Mouse (Mus musculus): ENCODE results near the gene Asic1. TPM values are rescaled to one million over a fixed set of nuclear protein-coding genes. Genes with fewer than 3 reads are reported as not detected.
A peak's percentile ranks its signal among the peaks of the same experiment; 100 is the strongest.

Gene Asic1
- 0.53 and 0.57 TPM in 2 replicates for polyA plus RNA-seq (2015; fragmentation: Nextera tagmentation; extraction: Ambion mirVana)

DNA sequence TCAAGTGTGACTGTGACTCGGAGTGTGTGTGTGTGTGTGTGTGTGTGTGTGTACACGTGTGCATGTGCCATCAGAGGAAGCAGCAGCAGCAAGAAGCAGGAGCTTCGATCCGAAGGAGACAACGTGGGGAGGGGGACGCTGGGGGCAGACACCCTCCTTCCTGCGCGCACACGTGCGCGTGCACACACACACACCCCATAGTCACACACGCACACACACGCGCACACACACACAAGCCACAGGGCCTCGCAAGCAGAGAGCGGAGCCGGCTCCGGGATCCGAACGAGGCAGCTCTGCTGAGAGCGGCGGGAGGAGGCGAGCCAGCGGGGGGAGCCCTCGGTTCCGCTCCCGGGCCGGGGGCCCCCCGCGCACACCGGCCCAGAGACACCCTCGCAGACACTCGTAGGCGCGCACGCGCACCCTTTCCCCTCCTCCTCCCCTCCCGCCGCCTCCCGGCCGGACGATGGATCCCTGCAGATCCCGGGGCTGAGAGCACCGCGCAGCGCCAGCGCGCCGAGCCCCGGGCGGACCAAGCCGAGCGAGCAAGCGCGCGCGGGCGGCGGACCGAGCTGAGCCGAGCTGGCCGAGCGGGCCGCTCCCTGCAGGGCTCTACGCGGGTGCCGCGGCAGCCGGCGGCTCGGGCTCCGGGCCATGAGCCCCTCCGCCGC lies at the start of gene Asic1:
Gene Asic1, plus strand, starts transcription at position 215 of the 668 bp plus-strand sequence.
- Histone ChIP-seq H3K27me3 (peaks cover 99% of the 10 kb centered on the region), H3K9ac (no peak within 1 kb of the TSS), H3K4me3 (replicated peaks) (peak within 1 kb of the TSS; percentile 45), H3K4me2 (peak within 1 kb of the TSS; percentile 59), H3K27ac (no peak within 1 kb of the TSS), H3K9me3 (replicated peaks) (no peaks in the 10 kb centered on the region), H3K36me3 (no peaks in the 10 kb centered on the region), H3K4me1 (replicated peaks) (peaks cover 19% of the 10 kb centered on the region)
- DNase-seq = no peak
- WGBS (ENCODE audit: insufficient replicate concordance) = under 1% methylated on average over 46 of the region's 74 CpGs
- peak; percentile 57 for ATAC-seq (ENCODE audit: low read depth)

DNA sequence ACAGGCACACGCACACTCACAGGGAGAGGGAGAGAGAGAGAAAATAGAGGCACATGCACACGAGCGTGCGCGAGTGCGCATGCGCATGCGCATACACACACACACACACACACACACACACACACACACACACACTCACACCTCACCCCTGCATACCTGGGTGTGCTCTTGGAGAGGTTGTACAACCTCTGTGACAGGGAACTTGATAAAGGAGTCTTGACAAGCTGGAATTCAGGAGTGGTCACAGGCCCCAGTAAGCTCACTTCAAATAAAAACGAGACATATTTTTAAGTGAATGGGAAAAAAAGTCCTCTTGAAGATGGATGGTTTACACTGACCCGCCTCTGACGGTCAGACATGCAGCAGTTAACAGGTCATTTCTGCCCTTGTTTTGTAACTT lies 48.1 kb upstream of the Asic1 start:
- Histone ChIP-seq H3K9me3 (replicated peaks) (no peaks in the 10 kb centered on the region), H3K27ac (no peak overlapping the region), H3K4me3 (replicated peaks) (no peak overlapping the region), H3K36me3 (peaks cover 78% of the 10 kb centered on the region), H3K4me1 (replicated peaks) (no peaks in the 10 kb centered on the region), H3K4me2 (no peak overlapping the region), H3K9ac (no peak overlapping the region), H3K27me3 (no peaks in the 10 kb centered on the region)
- WGBS (ENCODE audit: insufficient replicate concordance) = 96% methylated on average over 11 of the region's 11 CpGs
- ATAC-seq (ENCODE audit: low read depth) (no peak), DNase-seq (no peak)

DNA sequence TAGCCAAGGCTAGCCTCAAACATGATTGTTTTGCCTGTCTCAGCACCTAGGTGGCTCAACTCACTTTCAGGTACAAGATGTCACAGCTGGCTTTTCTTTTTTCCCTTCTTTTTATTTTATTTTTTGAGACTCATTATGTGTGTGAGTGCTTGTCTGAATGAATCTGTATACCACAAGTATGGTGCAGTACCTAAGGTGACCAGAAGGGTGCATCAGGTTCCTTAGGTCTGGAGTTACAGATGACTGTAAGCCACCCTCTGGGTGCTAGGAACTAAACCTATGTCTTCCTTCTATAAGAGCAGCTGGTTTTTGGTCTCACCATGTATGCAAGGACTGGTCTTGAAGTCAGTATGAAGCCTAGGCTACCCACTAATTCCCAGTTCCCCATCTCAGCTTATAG lies 38.5 kb upstream of the Asic1 start:
- DNase-seq = no peak
- no peaks in the 10 kb centered on the region for H3K9me3 ChIP-seq (replicated peaks)
- no peak overlapping the region for H3K4me3 ChIP-seq (replicated peaks)
- no peaks in the 10 kb centered on the region for H3K27me3 ChIP-seq
- ATAC-seq (ENCODE audit: low read depth) = no peak
- H3K4me1 ChIP-seq (replicated peaks) = no peaks in the 10 kb centered on the region
- no peak overlapping the region for H3K4me2 ChIP-seq
- peaks cover 99% of the 10 kb centered on the region for H3K36me3 ChIP-seq
- no peak overlapping the region for H3K9ac ChIP-seq
- no peak overlapping the region for H3K27ac ChIP-seq

DNA sequence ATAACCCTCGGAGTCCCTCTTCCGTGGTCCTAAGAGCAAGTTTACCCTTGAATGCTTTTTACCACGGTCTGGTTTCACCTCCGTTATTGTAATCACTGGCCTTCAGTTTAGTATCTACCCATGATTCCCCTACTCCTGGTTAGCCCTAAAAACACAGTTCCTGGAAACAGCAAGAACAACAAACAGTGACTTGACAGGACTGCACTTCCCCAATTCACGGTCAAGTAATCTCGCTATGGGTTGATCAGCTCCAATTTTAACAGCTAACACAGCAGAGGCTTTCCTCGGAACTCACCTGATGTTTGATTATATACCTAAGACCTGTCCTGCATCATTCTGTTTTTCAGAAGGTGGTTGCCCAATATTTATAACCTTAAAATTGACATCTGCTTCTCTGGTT lies 35.5 kb upstream of the Asic1 start:
- Histone ChIP-seq H3K9ac (no peak overlapping the region), H3K27me3 (no peaks in the 10 kb centered on the region), H3K4me1 (replicated peaks) (no peaks in the 10 kb centered on the region), H3K27ac (no peak overlapping the region), H3K4me2 (no peak overlapping the region), H3K4me3 (replicated peaks) (no peak overlapping the region), H3K9me3 (replicated peaks) (no peaks in the 10 kb centered on the region), H3K36me3 (peaks cover 99% of the 10 kb centered on the region)
- ATAC-seq (ENCODE audit: low read depth) = no peak
- 80% methylated on average over 7 of the region's 7 CpGs for WGBS (ENCODE audit: insufficient replicate concordance)
- no peak for DNase-seq

DNA sequence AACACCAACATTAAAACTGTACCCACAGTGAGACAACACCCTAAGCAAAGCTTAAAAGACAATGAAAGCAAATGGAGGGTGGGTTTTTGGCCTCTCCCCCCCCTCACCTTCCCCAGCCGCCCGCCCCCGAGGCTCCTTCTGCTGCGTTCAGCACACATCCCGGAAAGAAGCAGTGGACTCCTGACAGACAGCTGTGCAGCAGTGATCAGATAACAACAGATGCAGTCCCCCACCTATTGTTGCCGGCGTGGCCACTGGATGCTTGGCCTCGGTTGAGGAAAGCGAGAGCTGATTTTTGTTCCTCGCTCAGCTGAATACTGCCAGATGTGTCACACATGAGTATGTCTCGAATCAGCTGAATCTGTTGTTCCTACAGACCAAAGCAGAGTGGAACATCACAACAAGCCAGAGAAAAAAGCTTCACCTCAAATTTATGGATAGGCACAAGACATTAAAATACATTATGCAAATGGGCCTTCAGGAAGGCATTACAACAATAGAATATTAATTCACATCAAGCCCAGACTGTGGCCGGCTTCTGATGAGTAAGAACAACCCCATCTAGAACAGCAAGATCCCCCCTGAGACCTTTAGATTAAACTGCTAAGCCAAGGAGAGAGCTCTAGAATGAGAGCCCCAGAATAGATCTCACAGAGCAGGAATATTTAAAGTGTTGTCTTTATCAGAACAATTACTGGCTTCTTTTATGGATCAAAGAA lies 32.6 kb upstream of the Asic1 start:
- H3K4me2 ChIP-seq = no peak overlapping the region
- H3K27ac ChIP-seq = no peak overlapping the region
- no peaks in the 10 kb centered on the region for H3K27me3 ChIP-seq
- H3K9me3 ChIP-seq (replicated peaks) = no peaks in the 10 kb centered on the region
- no peak overlapping the region for H3K4me3 ChIP-seq (replicated peaks)
- H3K9ac ChIP-seq = no peak overlapping the region
- ATAC-seq (ENCODE audit: low read depth) (no peak), DNase-seq (no peak)
- no peaks in the 10 kb centered on the region for H3K4me1 ChIP-seq (replicated peaks)
- peaks cover 99% of the 10 kb centered on the region for H3K36me3 ChIP-seq
- 87% methylated on average over 12 of the region's 12 CpGs for WGBS (ENCODE audit: insufficient replicate concordance)

DNA sequence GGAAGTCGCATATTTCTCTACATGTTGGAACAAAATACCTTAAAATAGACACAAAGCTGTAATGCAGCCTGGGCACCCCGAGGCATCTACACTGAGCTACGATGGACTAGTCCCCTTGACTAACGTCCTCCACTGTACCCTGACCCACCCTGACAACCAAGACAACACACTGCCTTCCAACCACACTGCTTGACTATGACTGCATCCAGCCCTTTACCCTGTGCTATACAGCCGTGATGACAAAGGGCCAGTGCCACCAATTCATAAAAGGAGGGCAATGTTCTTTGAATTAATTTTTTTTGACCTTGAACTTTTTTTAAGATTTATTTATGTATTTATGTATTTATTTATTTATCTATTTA lies 32.1 kb upstream of the Asic1 start:
- no peak overlapping the region for H3K4me3 ChIP-seq (replicated peaks)
- H3K27ac ChIP-seq = no peak overlapping the region
- H3K4me2 ChIP-seq = no peak overlapping the region
- H3K9ac ChIP-seq = no peak overlapping the region
- no peak for DNase-seq
- H3K27me3 ChIP-seq = no peaks in the 10 kb centered on the region
- peaks cover 97% of the 10 kb centered on the region for H3K36me3 ChIP-seq
- 90% methylated on average over 5 of the region's 5 CpGs for WGBS (ENCODE audit: insufficient replicate concordance)
- no peak for ATAC-seq (ENCODE audit: low read depth)
- H3K4me1 ChIP-seq (replicated peaks) = no peaks in the 10 kb centered on the region
- no peaks in the 10 kb centered on the region for H3K9me3 ChIP-seq (replicated peaks)

DNA sequence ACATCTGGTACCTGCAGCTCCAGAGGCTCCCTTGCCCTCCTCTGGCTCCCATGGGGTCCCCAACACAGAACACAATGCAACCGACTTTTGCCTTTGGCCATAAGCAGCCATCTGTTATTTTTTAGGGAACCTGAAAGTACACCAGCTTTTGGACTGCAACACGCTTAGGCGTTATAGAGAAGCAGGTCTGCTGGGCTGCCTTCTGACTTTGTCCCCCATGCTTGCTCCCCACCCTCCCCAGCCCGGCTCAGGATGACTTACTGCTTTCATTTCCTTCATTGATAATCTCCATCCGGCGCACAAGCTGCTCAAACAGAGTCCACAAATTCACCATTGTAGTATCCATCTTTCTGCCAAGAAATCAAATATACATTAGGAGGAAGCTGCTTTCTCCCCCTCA lies 27.5 kb upstream of the Asic1 start:
- Histone ChIP-seq H3K36me3 (peaks cover 61% of the 10 kb centered on the region), H3K9me3 (replicated peaks) (no peaks in the 10 kb centered on the region), H3K4me2 (no peak overlapping the region), H3K27ac (no peak overlapping the region), H3K9ac (no peak overlapping the region), H3K4me3 (replicated peaks) (no peak overlapping the region), H3K4me1 (replicated peaks) (peaks cover 34% of the 10 kb centered on the region), H3K27me3 (no peaks in the 10 kb centered on the region)
- ATAC-seq (ENCODE audit: low read depth) = no peak
- DNase-seq = no peak
- WGBS (ENCODE audit: insufficient replicate concordance) = 81% methylated on average over 6 of the region's 6 CpGs

DNA sequence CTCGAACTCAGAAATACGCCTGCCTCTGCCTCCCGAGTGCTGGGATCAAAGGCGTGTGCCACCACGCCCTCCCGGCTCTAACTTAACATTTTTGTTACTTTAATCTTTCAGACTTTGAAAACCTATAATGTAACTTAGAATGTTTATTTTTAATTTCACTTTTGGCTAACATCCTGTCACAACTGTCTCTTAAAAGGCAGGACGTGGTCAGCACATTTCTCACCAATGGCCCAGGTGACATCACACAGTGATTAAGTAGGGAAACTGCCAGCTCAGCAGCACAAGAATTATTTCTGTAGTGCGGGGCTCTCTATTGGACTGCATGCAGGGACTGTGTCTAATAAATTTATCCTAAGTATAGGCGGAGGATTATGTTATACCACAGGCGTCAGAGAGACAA lies 26.3 kb upstream of the Asic1 start:
- no peak for ATAC-seq (ENCODE audit: low read depth)
- DNase-seq = no peak
- WGBS (ENCODE audit: insufficient replicate concordance) = 81% methylated on average over 10 of the region's 10 CpGs
- H3K27me3 ChIP-seq = no peaks in the 10 kb centered on the region
- H3K4me1 ChIP-seq (replicated peaks) = peaks cover 46% of the 10 kb centered on the region
- H3K4me3 ChIP-seq (replicated peaks) = no peak overlapping the region
- H3K27ac ChIP-seq = no peak overlapping the region
- H3K36me3 ChIP-seq = peaks cover 49% of the 10 kb centered on the region
- no peak overlapping the region for H3K4me2 ChIP-seq
- H3K9me3 ChIP-seq (replicated peaks) = no peaks in the 10 kb centered on the region
- no peak overlapping the region for H3K9ac ChIP-seq

DNA sequence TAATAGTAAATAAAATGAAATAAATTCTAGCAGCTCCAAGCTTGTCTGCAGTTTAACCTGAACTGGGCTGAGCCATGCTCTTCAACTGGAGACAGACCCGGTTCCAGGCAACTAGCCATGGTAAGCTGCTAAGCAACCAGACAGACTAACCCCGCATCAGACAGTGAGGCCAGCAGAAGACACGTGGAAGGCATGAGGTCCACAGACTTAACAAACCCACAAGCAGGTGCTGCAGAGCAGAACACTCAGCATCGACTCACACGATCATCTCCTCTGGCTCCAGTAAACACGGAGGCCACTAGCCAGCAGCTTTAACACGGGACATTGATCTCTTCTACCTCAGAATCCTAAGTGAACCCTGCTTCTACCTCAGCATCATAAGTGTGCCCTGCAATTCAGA lies 25.4 kb upstream of the Asic1 start:
- no peaks in the 10 kb centered on the region for H3K27me3 ChIP-seq
- peaks cover 56% of the 10 kb centered on the region for H3K4me1 ChIP-seq (replicated peaks)
- peak overlapping the region; percentile 18; the same call in 1 of the 2 replicates for H3K27ac ChIP-seq
- H3K4me2 ChIP-seq = no peak overlapping the region
- WGBS (ENCODE audit: insufficient replicate concordance) = 78% methylated on average over 7 of the region's 7 CpGs
- H3K4me3 ChIP-seq (replicated peaks) = no peak overlapping the region
- ATAC-seq (ENCODE audit: low read depth) (no peak), DNase-seq (no peak)
- no peaks in the 10 kb centered on the region for H3K9me3 ChIP-seq (replicated peaks)
- peaks cover 42% of the 10 kb centered on the region for H3K36me3 ChIP-seq
- H3K9ac ChIP-seq = no peak overlapping the region

DNA sequence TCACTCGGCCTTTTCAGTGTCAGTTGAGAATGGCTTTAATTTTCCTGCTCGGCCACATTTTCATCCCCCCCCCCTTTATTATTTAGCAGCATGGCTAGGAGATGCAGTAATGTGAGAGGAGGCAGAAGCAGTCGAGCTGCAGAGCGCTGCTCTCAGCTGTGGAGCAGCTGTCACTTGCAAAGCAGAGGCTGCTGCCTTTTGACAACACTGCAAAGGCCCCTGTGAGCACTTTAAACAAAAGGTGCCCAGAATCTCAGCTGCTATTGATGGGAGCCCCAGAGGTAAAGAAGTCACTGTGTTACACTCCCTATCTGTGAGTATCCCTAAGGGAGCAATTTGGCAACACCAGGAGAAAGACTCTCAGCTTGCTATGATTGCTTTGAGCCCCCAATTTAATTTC lies 21.8 kb upstream of the Asic1 start:
- Histone ChIP-seq H3K27me3 (peaks cover 10% of the 10 kb centered on the region), H3K4me2 (peak overlapping the region; percentile 28), H3K27ac (no peak overlapping the region), H3K9ac (peak overlapping the region; percentile 40; the same call in 1 of the 2 replicates), H3K4me1 (replicated peaks) (peaks cover 85% of the 10 kb centered on the region), H3K4me3 (replicated peaks) (no peak overlapping the region), H3K9me3 (replicated peaks) (no peaks in the 10 kb centered on the region), H3K36me3 (0 out of 2 replicates have a peak, but pooled peaks cover 11% of the 10 kb centered on the region)
- ATAC-seq (ENCODE audit: low read depth) = no peak
- 73% methylated on average over 4 of the region's 4 CpGs for WGBS (ENCODE audit: insufficient replicate concordance)
- DNase-seq = no peak

DNA sequence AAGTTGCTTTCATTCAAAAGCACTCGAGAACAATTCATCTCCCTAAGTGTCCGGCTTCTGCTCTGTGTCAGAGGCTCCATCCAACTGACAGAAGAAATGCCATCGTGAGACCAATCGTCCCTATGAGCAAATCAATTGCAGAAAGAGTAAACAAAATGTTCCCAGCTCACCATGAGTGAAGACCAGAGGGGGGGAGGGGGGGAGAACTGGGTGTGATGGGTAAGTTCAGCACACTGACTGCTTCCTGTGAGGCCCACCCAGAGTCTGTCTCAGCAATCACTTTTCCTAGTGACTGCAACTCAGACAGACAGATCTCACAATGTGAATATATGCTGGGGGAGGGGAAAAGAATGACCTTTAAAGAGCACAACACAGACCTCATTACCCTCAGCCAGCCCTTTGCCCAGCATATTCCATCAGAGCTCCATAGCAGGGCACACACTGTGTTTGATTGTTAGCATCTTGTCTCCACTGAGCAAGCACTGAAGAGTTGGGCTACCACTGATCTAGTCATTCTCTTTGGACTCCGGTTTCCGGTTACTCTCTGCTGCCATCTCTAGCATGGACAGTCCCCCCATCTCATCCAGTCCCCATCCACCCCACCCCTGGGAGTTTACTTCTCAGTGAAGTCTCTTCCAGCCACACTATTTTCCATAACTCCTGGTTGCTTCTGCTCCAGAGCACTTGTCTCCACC lies 21.0 kb upstream of the Asic1 start:
- 54% methylated on average over 6 of the region's 6 CpGs for WGBS (ENCODE audit: insufficient replicate concordance)
- peak overlapping the region; percentile 40; the same call in 1 of the 2 replicates for H3K27ac ChIP-seq
- DNase-seq (no peak), ATAC-seq (ENCODE audit: low read depth) (no peak)
- H3K9ac ChIP-seq = peak overlapping the region; percentile 96
- H3K36me3 ChIP-seq = 0 out of 2 replicates have a peak, but pooled peaks cover 11% of the 10 kb centered on the region
- peaks cover 19% of the 10 kb centered on the region for H3K27me3 ChIP-seq
- H3K9me3 ChIP-seq (replicated peaks) = no peaks in the 10 kb centered on the region
- peak overlapping the region; percentile 81 for H3K4me2 ChIP-seq
- peak overlapping the region; percentile 95 for H3K4me3 ChIP-seq (replicated peaks)
- peaks cover 89% of the 10 kb centered on the region for H3K4me1 ChIP-seq (replicated peaks)

Measured in liver, embryonic 13.5 days (tissue).